ENCODE assay signal across 9 mouse cellular contexts in the genomic region with DNA sequence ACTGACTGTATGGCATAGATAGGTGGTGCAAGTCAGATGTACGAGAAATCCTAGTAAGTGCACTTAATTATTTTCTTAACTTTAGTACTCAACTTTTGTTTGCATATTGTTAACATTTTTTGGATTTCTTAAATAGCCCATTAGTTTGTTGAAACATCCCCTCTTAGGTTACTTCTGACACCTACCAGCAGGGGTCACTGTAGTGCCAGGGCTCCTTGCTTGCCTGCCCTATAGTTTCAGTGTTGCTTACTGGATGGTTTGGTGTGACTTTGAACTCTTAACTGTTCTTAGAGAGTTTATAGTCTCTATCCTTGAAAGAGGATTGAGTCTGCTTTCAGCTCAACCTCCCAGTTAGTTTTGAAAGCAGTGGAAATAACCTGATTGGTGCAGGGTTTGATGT. TPM values are rescaled to one million over a fixed set of nuclear protein-coding genes. Genes with fewer than 3 reads are reported as not detected.
DNase-seq lines count a peak whose midpoint lies in the region; ATAC-seq and TF ChIP-seq lines count a peak whose summit lies in the region.
"Had no signal": no experiment of that assay in that cellular context is flagged by ENCODE, and none has a peak within 500 bp of the region (broad histone marks: within the 10 kb centered on the region; RNA-seq: fewer than 3 reads in every experiment).

No protein-coding gene starts in this region.

- ATAC-seq in heart, embryonic 11.5 days (replicated peaks; ENCODE audit: insufficient number of reproducible peaks, low FRiP score, low TSS enrichment): no peak

- no peak overlapping the region for H3K4me3 ChIP-seq in heart, embryonic 11.5 days (ENCODE audit: low read depth, low read length)
- no peak overlapping the region for H3K4me3 ChIP-seq in embryonic fibroblast, embryonic 13.5 days (ENCODE audit: insufficient read depth, low read length)
- no peak overlapping the region for H3K4me3 ChIP-seq in spleen, adult 2 months (ENCODE audit: extremely low read depth, insufficient read depth, insufficient read length)
- H3K4me3 ChIP-seq: lung, embryonic 15.5 days had no signal

- no peaks in the 10 kb centered on the region for H3K36me3 ChIP-seq in heart, embryonic 11.5 days (ENCODE audit: control insufficient read depth, insufficient read depth, low read length)
- peaks cover 9% of the 10 kb centered on the region for H3K36me3 ChIP-seq in spleen, adult 2 months (ENCODE audit: control insufficient read depth, insufficient read depth, low read length)

- TF ChIP-seq CTCF in embryonic fibroblast, embryonic 13.5 days (IDR thresholded peaks at IDR 0.05; ENCODE audit: borderline replicate concordance, insufficient read depth, low read length): peak; percentile 73; the same call in 1 of the 2 replicates
- TF ChIP-seq CTCF in spleen, adult 2 months (IDR thresholded peaks at IDR 0.05; ENCODE audit: extremely low read depth, insufficient read depth, insufficient read length, insufficient replicate concordance): peak; percentile 78; the same call in 1 of the 2 replicates

- H3K9me3 ChIP-seq in heart, embryonic 11.5 days (replicated peaks; ENCODE audit: control insufficient read depth, low read length): no peaks in the 10 kb centered on the region
- H3K9me3 ChIP-seq: lung, embryonic 15.5 days had no signal

- no peak overlapping the region for H3K9ac ChIP-seq in heart, embryonic 11.5 days (ENCODE audit: low read depth, low read length)
- H3K9ac ChIP-seq: lung, embryonic 15.5 days had no signal

- DNase-seq in heart, adult 11 months: peak; percentile 90
- peak; percentile 59 to 68 for DNase-seq in CD8-positive naive resting alpha-beta T cell, adult 2 months (ENCODE audit: low read depth in 2 of 2, low spot score in 2 of 2)
- DNase-seq in brain, adult 2 months (ENCODE audit: low read depth, low spot score): peak; percentile 73
- peak; percentile 38 for DNase-seq in large intestine, adult 2 months (ENCODE audit: low read depth, low spot score)
- DNase-seq in lung, postnatal 25 days (ENCODE audit: low spot score): peak; percentile 70
- peak; percentile 28 to 60 for DNase-seq in spleen, adult 2 months (ENCODE audit: low read depth in 1 of 2, low spot score in 2 of 2)

- no peak for TF ChIP-seq POLR2A in embryonic fibroblast, embryonic 13.5 days (IDR thresholded peaks at IDR 0.05; ENCODE audit: low read depth, low read length)
- TF ChIP-seq POLR2A in spleen, adult 2 months (IDR thresholded peaks at IDR 0.05; ENCODE audit: low read depth, low read length): no peak

- H3K27ac ChIP-seq in heart, embryonic 11.5 days (ENCODE audit: low read depth, low read length): no peak overlapping the region
- no peak overlapping the region for H3K27ac ChIP-seq in embryonic fibroblast, embryonic 13.5 days (ENCODE audit: insufficient read depth, low read length)
- no peak overlapping the region for H3K27ac ChIP-seq in spleen, adult 2 months (ENCODE audit: insufficient read depth, low read length)
- H3K27ac ChIP-seq: lung, embryonic 15.5 days had no signal

- H3K4me1 ChIP-seq in heart, embryonic 11.5 days (ENCODE audit: control insufficient read depth, insufficient read depth, low read length): no peaks in the 10 kb centered on the region
- no peaks in the 10 kb centered on the region for H3K4me1 ChIP-seq in embryonic fibroblast, embryonic 13.5 days (ENCODE audit: control insufficient read depth, insufficient read depth, low read length)
- no peaks in the 10 kb centered on the region for H3K4me1 ChIP-seq in spleen, adult 2 months (ENCODE audit: control insufficient read depth, insufficient read depth, insufficient read length)
- H3K4me1 ChIP-seq: lung, embryonic 15.5 days had no signal

- no peak overlapping the region for H3K4me2 ChIP-seq in heart, embryonic 11.5 days
- H3K4me2 ChIP-seq: lung, embryonic 15.5 days had no signal

- H3K27me3 ChIP-seq in heart, embryonic 11.5 days (ENCODE audit: control insufficient read depth, insufficient read depth, low read length): no peaks in the 10 kb centered on the region
- H3K27me3 ChIP-seq in spleen, adult 2 months (ENCODE audit: control insufficient read depth, insufficient read depth, low read length): no peaks in the 10 kb centered on the region
- H3K27me3 ChIP-seq: lung, embryonic 15.5 days had no signal

- 43% methylated on average over 1 of the region's 1 CpGs for WGBS in heart, embryonic 11.5 days (ENCODE audit: insufficient replicate concordance)
- 20% methylated on average over 1 of the region's 1 CpGs for WGBS in large intestine, adult 2 months
- WGBS in spleen, adult 2 months: 72% methylated on average over 1 of the region's 1 CpGs

RNA-seq across cellular contexts. Expression of a gene that starts 51.6 kb away (rescaled TPM):
- 29.2 and 41.2 TPM in 2 replicates for polyA plus RNA-seq in heart, embryonic 11.5 days (2014; fragmentation: Nextera tagmentation; extraction: Ambion mirVana)
- polyA plus RNA-seq in embryonic fibroblast, embryonic 13.5 days (2011; ENCODE audit: insufficient read length, low read depth, missing spikeins): 71.1 and 79.8 TPM in 2 replicates
- 3.4 and 4.3 TPM in 2 replicates for polyA plus RNA-seq in large intestine, adult 2 months (2012; rRNA removed)
- 3.5 and 5.1 TPM in 2 replicates for polyA plus RNA-seq in spleen, adult 2 months (2012; rRNA removed)

RNA-seq across cellular contexts. Expression of a gene that starts 54.8 kb away (rescaled TPM):
- polyA plus RNA-seq in heart, embryonic 11.5 days (2014; fragmentation: Nextera tagmentation; extraction: Ambion mirVana): 9.3 TPM in 2 replicates
- polyA plus RNA-seq in embryonic fibroblast, embryonic 13.5 days (2011; ENCODE audit: insufficient read length, low read depth, missing spikeins): 5.5 and 8.8 TPM in 2 replicates
- polyA plus RNA-seq in large intestine, adult 2 months (2012; rRNA removed): 3.1 and 4.7 TPM in 2 replicates
- 1.8 and 2.6 TPM in 2 replicates for polyA plus RNA-seq in spleen, adult 2 months (2012; rRNA removed)

Comparison
In these comparisons a context has a peak if more than half of its experiments do, and no peak if none do; other contexts are left out.
1. DNase-seq: peak in every context shown above with its lines; median percentile 90 in heart, adult 11 months; 73 in brain, adult 2 months; 70 in lung, postnatal 25 days; 64 in CD8-positive naive resting alpha-beta T cell, adult 2 months; 44 in spleen, adult 2 months; 38 in large intestine, adult 2 months.